Mouse (Mus musculus): Measurements from ENCODE around the gene Evpl.

Evpl gene

DNA sequence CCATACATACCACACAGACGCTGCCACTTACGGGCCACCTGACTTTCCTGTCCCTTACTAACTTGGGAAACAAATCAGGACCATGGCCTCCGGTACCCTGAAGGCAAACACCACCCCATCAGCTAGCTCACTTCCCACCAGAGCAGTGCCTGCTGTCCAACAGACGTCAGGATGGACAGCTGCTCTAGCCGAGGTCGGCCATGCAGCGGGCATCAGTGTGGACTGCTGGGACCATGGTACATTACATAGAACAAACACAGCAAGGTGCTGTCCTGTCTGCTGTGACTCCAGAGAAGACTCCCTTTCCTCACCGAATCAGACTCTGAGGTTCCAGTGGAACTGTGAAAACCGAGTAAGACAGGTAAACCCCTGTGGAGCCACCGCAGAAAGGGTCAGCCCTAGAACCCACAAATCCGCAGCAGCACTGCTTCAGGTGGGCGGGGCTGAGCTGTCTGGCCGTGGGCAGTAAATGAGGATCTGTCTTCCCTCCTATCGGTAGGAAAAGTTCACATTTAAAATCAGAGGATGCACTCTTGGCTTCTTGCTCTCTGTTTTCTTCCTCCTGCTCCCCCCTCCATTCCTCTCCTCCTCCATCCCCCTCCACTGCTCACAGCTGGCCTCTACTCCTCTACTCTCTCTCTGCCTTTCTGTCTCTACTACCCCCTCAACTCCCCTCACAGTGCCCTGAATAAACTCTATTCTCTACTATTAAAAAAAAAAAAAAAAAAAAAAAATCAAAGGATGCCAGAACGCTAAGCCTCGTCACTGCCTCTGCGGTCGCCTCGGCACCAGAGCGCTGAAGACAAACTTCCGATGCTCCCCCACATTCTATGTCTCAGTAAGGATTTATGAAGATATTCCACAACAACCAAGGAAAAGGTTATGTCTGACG is 17.5 kb upstream of the Evpl start:
- DNase-seq (ENCODE audit: low read depth) = no peak

DNA sequence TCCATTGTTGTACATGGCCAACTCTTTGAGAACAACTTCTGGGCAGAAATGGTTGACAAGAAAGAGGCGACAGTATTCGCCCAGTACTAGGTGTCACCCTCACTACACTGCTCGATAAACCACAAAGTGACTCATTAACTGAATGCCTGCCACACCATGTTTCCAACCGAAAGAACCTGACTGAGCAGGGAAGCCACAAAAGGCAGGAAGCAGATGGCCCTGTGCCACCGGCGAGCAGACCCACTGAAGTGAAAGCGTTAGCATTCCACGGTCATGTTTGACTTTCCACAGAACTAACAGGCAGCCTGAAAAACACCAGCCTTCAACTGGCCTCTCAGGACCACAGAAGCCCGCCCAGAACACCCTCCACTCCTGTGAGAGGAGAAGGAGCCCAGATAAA is 16.8 kb upstream of the Evpl start:
- DNase-seq (ENCODE audit: low read depth) = no peak

DNA sequence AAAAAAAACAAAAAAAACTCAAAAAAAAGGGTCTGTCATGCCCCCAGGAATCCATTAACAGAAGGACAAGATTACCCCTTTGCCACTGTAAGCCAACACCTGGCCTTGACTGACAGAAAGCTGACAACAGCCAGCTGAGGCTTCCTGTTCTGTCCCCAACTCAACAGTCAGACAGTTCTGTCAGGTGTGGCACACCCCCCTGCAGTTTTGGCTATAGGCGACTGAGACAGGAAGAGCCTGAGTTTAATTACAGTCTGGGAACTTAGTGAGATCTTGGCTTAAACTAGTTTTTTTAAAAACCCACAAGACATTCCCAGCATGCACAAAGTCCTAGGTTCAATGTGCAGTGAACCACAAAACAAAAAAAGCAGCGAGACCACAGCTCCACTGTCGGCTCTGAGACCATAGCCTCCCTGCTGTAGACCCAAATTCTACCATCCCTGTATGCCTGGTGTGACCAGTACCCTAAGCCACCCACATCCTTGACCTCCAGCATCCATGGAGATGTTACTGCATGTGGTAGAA is 15.3 kb upstream of the Evpl start:
- DNase-seq (ENCODE audit: low read depth) = no peak

DNA sequence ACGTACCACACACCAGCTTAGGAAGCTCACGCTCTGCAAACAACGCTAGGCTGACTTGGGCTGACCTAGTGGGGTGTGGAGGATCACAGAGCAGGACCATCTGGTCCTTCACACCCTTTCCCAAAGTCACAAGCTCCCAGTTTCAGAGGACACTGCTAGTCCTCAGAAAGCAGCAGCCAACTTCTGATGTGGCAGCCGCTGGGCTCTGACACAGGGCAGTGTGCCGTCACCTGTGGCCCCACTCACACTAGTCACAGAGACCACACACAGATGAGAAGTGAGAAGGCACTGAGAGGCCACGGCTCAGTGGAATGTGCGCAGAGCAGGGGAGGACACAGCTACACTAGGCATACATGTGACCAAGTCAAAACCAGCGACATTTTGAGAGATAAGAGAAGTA is 13.0 kb upstream of the Evpl start:
- DNase-seq (ENCODE audit: low read depth) = no peak

DNA sequence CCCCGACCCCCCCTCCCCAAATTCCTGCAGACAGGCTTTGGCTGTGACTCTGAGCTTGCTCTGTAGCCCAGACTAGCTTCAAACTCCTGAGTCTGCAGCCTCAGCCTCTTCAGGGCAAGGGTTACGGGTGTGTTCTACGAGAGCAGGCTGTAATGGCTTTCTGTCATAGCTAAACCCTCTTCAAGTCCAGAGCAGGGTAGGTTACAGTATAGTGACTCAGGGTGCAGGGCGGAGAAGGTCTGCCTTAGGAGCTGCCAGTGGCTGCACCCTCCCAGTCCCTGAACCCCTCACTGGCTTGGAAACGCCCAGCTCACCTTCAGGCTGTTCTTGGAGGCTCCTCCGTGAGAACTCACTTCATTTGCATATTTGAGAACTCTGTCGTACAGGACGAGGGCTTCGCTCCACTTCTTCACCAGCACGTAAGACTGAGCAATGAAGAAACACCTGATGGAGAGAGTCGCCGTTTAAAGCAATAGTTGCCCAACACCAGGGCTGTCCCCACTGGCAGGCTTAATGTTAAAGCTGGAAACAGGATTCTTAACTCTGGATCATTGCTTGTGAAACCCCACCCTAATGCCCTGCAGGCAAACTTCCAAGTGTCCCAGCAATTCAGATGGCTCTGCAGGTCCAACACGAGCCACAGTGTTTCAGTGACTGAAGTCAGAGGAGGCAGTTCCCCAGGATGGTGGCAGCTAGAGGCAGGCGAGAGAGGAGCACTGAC is 9.8 kb upstream of the Evpl start:
- DNase-seq (ENCODE audit: low read depth) = no peak

DNA sequence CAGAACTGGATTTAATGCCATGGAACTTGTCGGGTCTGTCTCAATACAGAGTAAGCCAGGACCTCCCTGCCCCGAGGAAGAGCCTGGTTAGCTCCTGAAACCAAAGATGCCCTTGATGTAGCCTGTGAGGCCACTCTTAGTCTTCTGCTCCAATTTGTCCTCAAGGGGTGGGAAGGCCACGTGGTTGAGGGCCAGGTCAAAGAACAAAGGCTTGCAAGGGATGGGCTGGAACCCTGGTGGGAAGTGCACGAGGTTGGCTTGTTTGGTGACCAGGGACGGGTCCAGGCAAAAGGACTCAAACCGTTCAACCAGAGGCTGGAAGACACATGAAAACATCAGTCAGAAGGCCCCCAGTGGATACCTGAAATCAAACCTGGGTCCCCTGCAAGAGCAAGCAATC is 7.7 kb upstream of the Evpl start:
- no peak for DNase-seq (ENCODE audit: low read depth)

DNA sequence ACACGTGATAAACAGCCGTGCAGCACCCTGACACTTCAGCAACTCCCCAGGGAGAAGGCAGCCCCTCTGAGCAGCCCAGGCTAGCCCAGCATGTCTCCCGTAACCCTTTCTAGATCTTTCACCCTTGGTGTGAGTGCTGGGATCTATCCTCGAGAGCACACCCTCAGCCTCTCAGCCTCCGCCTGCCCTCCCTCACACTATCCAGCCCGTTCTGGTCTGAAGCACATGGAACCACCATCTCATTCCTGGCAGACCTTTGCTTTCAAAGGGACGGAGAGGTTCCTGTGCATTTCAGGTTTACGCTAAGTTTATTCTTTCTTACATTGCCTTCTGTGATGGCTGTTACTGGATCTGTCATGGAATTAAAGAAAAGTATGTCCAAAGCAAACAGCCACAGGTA is 6.7 kb upstream of the Evpl start:
- no peak for DNase-seq (ENCODE audit: low read depth)

DNA sequence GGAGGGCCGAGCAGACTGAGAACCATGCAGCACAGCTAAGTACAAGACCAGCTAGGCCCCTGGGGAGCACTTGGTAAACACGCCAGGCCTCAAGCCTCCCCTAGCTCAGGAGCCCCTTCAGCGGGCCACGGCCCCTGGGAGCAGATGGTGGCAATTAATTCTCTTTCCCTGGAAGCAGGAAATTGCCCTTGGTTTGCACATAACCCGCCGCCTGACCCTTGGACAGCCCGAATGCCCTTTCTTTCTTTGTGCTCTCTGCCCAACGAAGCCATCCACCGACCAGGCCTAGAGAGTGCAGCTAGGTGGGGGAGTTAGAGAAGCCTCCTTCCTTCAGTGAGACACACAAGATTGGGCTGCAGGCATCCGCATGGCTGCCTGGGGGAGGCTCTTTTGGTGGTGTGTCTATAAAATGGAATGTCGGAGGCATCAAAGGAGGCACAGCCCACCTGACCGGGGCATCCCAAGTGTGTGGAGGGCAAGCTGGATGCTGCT is 3.9 kb upstream of the Evpl start:
- DNase-seq (ENCODE audit: low read depth) = no peak

DNA sequence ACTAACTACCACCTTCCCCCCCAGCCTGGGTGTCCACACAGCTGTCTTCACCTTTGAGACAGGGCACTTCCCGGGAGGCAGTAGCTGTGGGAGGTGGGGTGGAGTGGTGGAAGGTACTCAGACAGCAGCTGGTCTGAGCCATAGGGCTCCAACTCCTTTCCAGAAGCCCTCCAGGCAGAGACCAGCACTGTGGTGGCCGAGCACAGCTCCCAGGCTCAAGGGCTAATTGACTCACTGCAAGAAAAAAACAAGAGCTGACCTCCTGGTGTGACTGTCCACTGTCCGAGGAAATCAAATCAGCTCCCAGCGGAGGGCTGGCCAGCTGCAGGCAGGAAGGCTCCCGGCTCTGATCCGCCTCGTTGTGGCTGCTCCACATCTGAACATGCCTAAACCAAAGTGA is 1.9 kb upstream of the Evpl start:
- no peak for DNase-seq (ENCODE audit: low read depth)

DNA sequence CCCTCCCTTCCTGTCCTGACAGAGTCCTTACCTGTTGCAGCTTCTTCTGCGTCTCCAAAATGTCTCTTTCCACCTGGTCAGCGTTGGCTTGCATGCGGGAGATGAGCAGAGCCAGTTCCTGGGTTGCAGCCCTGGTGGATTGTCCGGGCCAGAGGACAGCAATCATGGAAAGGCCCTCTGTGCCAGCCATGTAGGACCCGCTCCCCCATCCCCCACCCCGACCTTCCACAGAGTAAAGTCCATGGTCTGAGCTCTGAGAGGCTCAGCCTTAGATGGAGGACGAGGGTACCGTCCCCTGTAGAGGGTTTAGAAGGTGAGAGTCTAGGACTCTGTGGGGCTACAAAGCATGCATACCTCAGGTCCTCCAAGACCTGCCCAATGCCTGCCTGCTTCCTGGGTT is 3.0 kb downstream of the Evpl start:
- DNase-seq (ENCODE audit: low read depth) = no peak

DNA sequence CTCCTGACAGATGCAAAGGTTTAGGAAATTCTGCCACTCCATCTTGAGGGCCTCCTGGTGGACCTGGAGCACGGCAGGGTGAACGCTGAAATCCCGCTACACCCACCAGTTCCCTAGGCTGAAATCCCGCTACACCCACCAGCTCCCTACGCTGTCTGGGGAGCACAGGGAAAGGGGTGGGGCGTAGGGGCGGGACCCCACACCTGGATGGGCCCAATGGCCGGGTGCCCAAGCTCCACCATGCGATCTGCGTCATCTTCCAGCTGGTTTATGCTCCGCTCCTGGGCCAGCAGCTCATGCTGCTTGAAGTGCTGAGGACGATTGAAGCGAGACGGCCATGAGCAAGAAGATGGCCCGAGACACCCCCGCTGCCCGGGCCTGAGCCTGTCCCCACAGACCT is 5.5 kb downstream of the Evpl start:
- no peak for DNase-seq (ENCODE audit: low read depth)

DNA sequence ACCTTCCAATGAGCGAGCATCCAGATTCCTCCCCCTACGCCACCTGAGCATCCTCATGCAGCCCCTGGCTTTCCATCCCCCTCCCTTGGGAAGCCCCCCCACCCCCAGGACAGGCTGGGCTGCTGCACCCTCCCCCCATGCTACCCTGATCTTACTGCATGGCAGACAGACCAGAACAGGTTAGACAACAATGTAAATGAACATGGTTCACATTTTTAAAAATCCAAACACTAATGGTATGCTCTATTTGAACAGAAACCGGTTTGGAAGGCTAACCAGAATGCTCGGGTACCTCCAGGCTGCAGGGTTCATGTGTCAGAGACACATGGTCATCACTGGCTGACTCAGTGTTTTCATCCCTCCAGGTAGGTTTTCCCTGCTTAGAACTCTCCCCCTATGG is 9.2 kb downstream of the Evpl start:
- DNase-seq (ENCODE audit: low read depth) = no peak

DNA sequence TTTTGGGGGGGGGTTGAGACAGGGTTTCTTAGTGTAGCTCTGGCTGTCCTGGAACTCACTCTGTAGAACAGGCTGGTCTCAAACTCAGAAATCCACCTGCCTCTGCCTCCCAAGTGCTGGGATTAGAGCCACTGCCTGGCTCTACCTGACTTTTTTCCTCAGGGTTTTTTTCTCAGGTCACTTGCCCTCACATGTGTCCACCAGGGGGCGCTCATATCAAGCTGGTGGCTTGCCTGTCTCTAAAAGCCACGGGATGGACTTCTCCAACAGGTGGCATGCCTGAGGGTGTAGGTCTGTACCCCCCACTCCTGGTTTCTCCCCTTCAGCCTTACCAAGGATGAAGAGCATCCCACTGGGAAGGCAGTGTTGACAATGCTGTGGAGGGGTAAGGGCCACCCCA is 11.5 kb downstream of the Evpl start:
- DNase-seq (ENCODE audit: low read depth) = peak; percentile 85

DNA sequence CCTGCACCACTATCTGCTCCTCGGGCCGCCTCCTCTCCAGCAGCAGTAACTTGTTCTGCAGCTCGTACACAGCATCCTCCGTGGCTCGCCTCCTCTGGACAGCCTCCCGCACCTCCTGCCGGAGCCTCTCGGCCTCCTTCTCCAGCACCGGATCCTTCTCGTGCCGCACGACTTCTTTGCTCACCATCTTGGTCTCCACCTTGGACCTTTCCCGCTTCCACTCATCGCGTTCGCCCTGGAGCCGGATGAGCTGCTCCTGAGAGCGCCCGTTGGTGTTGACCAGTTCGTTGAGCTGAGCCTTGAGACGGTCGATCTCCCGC is 15.2 kb downstream of the Evpl start:
- no peak for DNase-seq (ENCODE audit: low read depth)

DNA sequence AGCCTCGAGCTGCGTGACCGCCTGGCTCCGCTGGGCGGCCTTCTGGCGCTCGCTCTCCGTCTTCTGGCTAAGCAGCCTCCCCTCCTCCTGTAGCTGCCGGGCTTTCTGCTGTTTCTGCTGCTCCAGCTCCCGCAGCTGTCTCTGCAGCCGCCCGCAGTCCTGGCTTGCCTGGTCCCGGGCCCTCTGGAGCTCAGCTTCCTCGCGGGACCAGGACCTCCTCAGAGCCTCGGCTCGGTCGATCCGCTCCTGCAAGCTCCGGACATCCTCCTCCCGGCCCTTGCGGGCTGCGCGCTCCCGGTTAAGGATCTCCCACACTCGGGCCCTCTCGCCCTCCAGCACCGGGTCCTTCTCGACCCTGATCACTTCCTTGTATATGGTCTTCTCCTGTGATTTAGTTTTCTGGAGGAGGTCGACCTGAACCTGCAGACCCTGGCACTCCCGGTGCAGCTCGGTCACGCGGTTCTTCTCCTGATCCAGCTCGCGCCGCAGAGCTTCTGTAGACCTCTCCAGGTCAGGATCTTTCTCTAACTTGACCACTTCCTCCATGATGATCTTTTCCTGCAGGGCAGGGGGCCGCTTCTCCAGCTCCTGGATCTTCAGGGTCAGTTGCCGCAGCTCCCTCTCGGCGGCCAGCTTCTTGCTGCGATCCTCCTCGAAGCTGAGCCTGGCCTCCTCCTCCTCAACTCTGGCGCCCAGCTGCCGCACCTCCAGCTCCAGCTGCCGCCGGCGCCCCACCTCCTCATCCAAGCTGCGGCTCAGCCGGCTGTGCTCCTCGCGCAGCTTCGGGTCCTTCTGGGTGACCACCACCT is 15.7 kb downstream of the Evpl start:
- no peak for DNase-seq (ENCODE audit: low read depth)

DNA sequence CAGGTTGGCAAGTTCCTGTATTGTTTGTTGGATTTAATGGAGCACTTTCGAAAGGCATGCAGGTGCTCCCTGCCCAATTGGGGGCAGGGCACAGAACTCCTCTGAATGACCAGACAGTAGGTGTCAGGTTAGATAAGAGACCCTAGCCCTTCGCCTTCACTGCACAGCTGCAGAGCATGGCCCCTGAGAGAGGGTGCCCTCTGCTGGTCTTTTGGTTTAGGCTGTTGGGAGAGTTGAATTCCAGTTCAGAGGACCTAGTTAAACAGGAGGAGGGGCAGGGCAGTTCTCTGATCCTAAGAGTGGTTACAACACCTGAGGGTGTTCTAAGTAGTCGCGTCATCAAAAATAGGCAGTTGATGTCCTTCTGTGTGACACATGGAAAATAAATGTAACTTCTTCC is 18.0 kb downstream of the Evpl start:
- peak; percentile 52 for DNase-seq (ENCODE audit: low read depth)

DNA sequence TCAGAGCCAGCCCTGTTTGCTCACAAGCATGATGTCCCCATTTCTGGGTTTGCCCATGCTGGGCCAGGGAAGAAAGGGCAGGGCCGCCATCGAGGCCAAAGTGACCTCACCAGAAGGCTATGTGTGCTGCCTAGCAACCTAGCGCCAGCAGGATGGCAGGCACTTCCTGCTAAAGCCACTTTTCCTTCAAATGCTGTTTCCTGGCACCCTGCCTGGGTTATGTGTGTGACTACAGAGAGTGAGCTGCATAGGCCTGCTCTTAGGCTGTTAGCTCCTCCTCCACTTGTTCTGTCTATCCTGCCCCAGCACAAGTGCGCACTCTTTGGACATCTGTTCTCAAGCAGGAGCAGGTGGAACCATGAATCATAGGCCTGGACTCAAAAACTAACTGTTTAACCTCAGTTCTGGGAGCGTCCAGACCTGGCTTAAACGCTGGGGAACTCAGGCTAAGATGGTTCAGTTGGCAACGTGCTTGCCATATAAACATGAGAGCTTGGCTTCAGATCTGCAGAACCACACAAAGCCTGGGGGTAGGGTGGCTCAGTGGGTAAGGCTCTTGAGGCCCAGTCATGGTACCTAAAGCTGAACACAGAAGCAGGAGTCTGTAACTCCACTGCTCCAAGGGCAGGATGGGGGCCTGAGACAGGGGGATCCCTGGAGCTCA is 19.0 kb downstream of the Evpl start:
- DNase-seq (ENCODE audit: low read depth) = no peak

DNA sequence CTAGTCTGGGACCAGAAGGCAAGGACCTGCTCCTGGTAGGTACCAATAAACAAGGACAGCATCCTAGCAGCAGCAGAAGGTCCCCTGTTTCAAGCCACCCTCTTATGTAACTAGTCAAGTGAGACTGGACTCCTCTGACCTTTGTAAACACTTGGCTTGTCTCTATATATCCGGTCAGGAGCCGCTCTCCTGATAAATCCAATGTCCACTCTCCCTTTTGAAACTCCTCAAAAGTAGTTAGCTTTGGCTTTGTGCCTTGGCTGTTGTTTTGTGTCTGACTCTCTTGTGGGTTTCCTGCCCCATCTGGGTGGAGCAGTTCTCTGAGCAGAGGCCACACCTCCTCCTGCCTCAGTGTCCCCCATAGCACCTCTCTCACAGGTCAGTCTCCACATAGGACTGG is 19.6 kb downstream of the Evpl start:
- DNase-seq (ENCODE audit: low read depth) = no peak

DNA sequence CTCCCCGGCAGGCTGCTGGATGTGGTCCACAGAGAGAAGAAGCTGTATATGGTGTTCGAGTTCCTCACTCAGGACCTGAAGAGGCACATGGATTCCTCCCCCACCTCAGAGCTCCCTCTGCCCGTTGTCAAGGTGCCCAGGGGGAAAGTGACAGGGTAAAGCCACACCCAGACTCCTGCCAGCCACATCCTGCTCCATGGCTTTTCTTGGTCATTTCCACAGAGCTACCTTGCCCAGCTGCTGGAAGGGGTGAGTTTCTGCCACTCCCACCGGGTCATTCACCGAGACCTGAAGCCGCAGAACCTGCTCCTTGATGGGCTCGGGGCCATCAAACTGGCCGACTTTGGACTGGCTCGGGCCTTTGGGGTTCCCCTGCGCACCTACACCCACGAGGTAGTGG is 21.3 kb downstream of the Evpl start:
- no peak for DNase-seq (ENCODE audit: low read depth)

DNA sequence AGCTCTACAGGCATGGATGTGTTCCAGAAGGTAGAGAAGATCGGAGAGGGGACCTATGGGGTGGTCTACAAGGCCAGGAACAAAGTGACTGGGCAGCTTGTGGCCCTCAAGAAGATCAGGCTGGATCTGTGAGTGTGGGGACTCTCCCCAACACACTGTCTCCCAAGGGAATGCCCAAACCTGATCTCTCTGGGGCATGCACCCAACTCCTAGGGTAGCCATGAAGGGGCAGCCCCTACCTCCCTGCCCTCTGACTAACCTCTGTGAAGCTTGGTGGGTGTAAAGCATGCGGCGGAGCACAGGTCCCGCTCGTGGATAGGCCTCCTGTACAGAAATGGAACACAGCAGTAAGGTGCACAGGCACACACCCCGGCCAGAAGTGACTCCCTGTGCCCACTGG is 21.9 kb downstream of the Evpl start:
- DNase-seq (ENCODE audit: low read depth) = no peak

DNA sequence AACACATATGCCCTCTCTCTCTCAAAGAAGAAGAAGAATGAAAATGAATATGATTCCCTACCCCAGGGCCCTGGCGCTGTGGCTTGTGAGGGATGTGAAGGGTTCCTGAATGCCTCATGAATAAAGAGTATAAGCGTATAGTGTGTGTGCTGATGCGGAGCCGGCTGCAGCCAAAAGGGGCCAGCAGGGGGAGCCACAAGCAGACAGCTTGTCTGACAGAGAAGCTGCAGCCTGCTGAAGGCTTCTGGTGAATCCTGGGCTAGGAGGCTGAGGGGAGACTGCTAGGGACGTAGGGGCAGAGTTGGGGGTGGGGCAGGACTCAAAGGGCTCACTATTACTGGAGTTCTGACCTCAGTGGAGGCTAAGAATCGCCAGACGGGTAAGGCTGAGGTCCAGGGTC is 22.7 kb downstream of the Evpl start:
- no peak for DNase-seq (ENCODE audit: low read depth)

DNA sequence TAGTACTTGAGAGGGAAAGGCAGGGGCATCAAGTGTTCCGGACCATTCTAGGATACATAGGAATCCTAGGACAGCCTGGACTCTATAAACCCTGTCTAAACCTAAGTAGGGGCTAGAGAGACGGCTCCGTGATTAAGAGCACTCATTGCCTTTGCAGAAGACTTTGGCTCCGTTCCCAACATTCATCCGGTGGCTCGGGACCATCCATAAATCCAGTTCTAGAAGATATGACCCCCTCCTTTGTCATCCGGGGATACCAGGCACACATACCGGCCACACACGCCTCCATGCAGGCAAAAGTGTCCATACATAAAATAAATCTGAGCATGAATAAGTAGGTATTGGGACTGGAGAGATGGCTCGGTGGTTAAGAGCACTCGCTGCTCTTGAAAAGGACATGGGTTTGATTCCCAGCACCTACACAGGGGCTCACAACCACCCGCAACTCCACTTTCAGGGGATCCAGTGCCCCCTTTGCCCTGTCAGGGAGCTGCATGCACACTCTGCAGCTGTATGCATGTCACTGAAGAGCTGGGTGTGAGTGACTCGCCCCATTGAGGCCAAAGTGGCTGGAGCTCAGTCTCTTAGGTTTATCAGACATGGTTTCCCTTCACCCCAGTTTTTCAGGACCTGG is 23.9 kb downstream of the Evpl start:
- no peak for DNase-seq (ENCODE audit: low read depth)

Data from c-Kit-positive CD71-negative TER-119-negative erythroid progenitor cells, embryonic 14.5 days (primary cell).